Mouse (Mus musculus) hindbrain, embryonic 14.5 days (tissue): ENCODE results near the gene Masp2. TPM values are rescaled to one million over a fixed set of nuclear protein-coding genes. Genes with fewer than 3 reads are reported as not detected.

Experiments
- ATAC-seq: fragments of 200-750 bp; cut with Nextera tagmentation; 2 replicates; pipeline ENCODE4 v1.8.0; 2017; ENCODE audit warnings: moderate number of reproducible peaks, mild to moderate bottlenecking, moderate TSS enrichment, moderate library complexity; ENCODE audit not compliant: low FRiP score
- DNase-seq: peaks from one replicate; pipeline ENCODE4 v3.0.0-alpha.2; 2015; ENCODE audit warnings: low spot score
- H3K27ac ChIP-seq: fragments of 300-500 bp; sonication (generic); 2 replicates; pipeline ENCODE4 v1.5.1; 2014; ENCODE audit warnings: mild to moderate bottlenecking, moderate library complexity
- H3K27me3 ChIP-seq: fragments of 300-500 bp; sonication (generic); 2 replicates; pipeline ENCODE4 v1.6.1; 2014; ENCODE audit warnings: mild to moderate bottlenecking, low read length, mixed read lengths; ENCODE audit not compliant: control insufficient read depth, insufficient read depth
- H3K36me3 ChIP-seq: fragments of 300-500 bp; sonication (generic); replicated peaks from 2 replicates; pipeline ENCODE4 v1.6.1; 2014; ENCODE audit not compliant: control insufficient read depth, insufficient read depth
- H3K4me1 ChIP-seq: fragments of 300-500 bp; sonication (generic); replicated peaks from 2 replicates; pipeline ENCODE4 v1.6.1; 2014; ENCODE audit warnings: antibody characterized with exemption, low read length, mixed read lengths; ENCODE audit not compliant: control insufficient read depth, insufficient read depth
- H3K4me2 ChIP-seq: fragments of 300-500 bp; sonication (generic); replicated peaks from 2 replicates; pipeline ENCODE4 v1.6.1; 2014; ENCODE audit warnings: mild to moderate bottlenecking, moderate library complexity
- H3K4me3 ChIP-seq: fragments of 300-500 bp; sonication (generic); replicated peaks from 2 replicates; pipeline ENCODE4 v1.5.1; 2014; ENCODE audit warnings: mild to moderate bottlenecking, low read length
- H3K9ac ChIP-seq: fragments of 300-500 bp; sonication (generic); 2 replicates; pipeline ENCODE4 v1.6.1; 2014
- H3K9me3 ChIP-seq: fragments of 300-500 bp; sonication (generic); 2 replicates; pipeline ENCODE4 v1.6.1; 2016; ENCODE audit warnings: low read length; ENCODE audit not compliant: control insufficient read depth
- WGBS: fragments of 180-500 bp; shearing (Covaris S2); extraction: QIAGEN DNeasy Blood & Tissue Kit; methylation state at CpG from one replicate; pipeline ENCODE4 v1.1.7; 2014; 5-methylcytosine and 5-hydroxymethylcytosine counted together
- polyA plus RNA-seq: library from polyadenylated mRNA; unstranded; fragments of >200 nt; fragmentation: Nextera tagmentation; extraction: Ambion mirVana; gene quantifications from 2 replicates; pipeline ENCODE4 v1.2.1, GENCODE M21; 2014

The Masp2 gene
- polyA plus RNA-seq, 1 experiment from 2014 or later, result 0.20 TPM

- 53% methylated on average over 3 of the region's 3 CpGs for WGBS
- Histone ChIP-seq H3K27ac (no peak overlapping the region), H3K27me3 (no peaks in the 10 kb centered on the region), H3K9me3 (no peaks in the 10 kb centered on the region), H3K4me3 (no peak overlapping the region), H3K36me3 (no peaks in the 10 kb centered on the region), H3K9ac (no peak overlapping the region), H3K4me1 (peaks cover 5% of the 10 kb centered on the region; the same call in 1 of the 2 replicates), H3K4me2 (no peak overlapping the region)
- no peak for ATAC-seq
- no peak for DNase-seq
Measured at GRCm38 (mm10) chr4:148660174-148660573, 57.8 kb downstream of the Masp2 start.

- 27% methylated on average over 21 of the region's 21 CpGs for WGBS
Measured at GRCm38 (mm10) chr4:148662168-148662965, 60.0 kb downstream of the Masp2 start.

GRCm38 (mm10) chr4:148663326-148663725, 61.0 kb downstream of the Masp2 start:
- Histone ChIP-seq H3K27me3 (no peaks in the 10 kb centered on the region), H3K36me3 (no peaks in the 10 kb centered on the region), H3K4me1 (peaks cover 5% of the 10 kb centered on the region; the same call in 1 of the 2 replicates), H3K27ac (no peak overlapping the region), H3K9me3 (no peaks in the 10 kb centered on the region), H3K4me2 (no peak overlapping the region), H3K4me3 (no peak overlapping the region), H3K9ac (no peak overlapping the region)
- 72% methylated on average over 7 of the region's 7 CpGs for WGBS
- DNase-seq, result no peak
- no peak for ATAC-seq

More at GRCm38 (mm10) chr4:148662168-148662965, 60.0 kb downstream of the Masp2 start:
- Histone ChIP-seq H3K27ac (no peak overlapping the region), H3K27me3 (no peaks in the 10 kb centered on the region), H3K9ac (no peak overlapping the region), H3K4me2 (peak overlapping the region; percentile 23; the same call in 1 of the 2 replicates), H3K4me3 (no peak overlapping the region), H3K36me3 (no peaks in the 10 kb centered on the region), H3K9me3 (no peaks in the 10 kb centered on the region), H3K4me1 (peaks cover 5% of the 10 kb centered on the region; the same call in 1 of the 2 replicates)
- ATAC-seq, result peak; percentile 34; the same call in 1 of the 2 replicates
- DNase-seq, result peak; percentile 79

GRCm38 (mm10) chr4:148664021-148664420, 61.7 kb downstream of the Masp2 start:
- Histone ChIP-seq H3K9me3 (no peaks in the 10 kb centered on the region), H3K4me3 (no peak overlapping the region), H3K27ac (no peak overlapping the region), H3K36me3 (no peaks in the 10 kb centered on the region), H3K4me1 (peaks cover 5% of the 10 kb centered on the region; the same call in 1 of the 2 replicates), H3K9ac (no peak overlapping the region), H3K4me2 (no peak overlapping the region), H3K27me3 (no peaks in the 10 kb centered on the region)
- no peak for ATAC-seq
- DNase-seq, result no peak
- WGBS, result 39% methylated on average over 6 of the region's 6 CpGs

Other genes with a start within 250 kb of the Masp2 start
- gene Ubiad1, start 157.8 kb upstream of the Masp2 start, polyA plus RNA-seq, result 12.2 and 13.4 TPM in 2 replicates
- gene Mtor, start 153.9 kb upstream of the Masp2 start, polyA plus RNA-seq, result 30.2 and 36.1 TPM in 2 replicates
- gene Angptl7, start 102.1 kb upstream of the Masp2 start, polyA plus RNA-seq, result 0.31 and 0.50 TPM in 2 replicates
- gene Exosc10, start 44.1 kb upstream of the Masp2 start, polyA plus RNA-seq, result 85.9 and 98.4 TPM in 2 replicates
- gene Srm, start 11.1 kb upstream of the Masp2 start, polyA plus RNA-seq, result 180 and 191 TPM in 2 replicates
- 80.4 and 91.1 TPM in 2 replicates for gene Tardbp, start 24.5 kb downstream of the Masp2 start, polyA plus RNA-seq
- gene Gm572, start 40.8 kb downstream of the Masp2 start, polyA plus RNA-seq, result not detected in 2 replicates
- 6.6 and 7.1 TPM in 2 replicates for gene Casz1, start 201.9 kb downstream of the Masp2 start, polyA plus RNA-seq